In the genomic region with DNA sequence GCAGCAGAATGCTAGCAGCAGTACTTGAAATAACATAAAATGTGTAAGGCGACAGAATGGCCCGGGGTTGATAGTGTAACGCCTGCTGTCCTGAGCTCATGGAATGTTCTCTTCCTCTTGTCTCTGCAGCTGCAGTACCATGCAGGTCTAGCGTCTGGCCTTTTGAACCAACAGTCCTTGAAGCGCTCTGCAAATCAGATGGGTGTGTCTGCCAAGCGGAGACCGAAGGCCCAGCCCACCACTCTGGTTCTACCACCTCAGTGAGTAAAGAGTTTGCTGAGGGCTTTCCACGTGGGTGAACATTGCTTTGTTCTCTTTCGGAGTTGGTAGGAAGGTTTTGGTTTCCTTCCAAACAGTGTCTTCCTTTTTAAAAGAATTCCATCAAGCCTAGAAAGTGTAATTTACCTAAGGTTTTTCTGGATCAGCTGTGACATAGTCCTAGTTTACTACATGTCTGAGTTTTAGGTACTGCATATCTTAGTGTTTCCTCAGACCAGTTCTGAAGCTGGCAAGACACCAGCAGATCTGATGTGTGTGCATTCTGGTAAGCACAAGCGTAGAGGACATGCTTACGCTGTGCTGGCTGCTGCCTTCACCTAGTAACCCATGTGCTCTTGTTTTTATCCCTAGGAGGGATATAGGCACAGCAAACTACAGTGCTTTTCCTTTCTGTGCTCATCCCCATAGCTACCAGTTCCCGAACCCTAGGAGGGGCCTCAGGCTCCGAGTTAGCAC, we compare ENCODE assay signal across 13 mouse cellular contexts.
DNase-seq lines count a peak whose midpoint lies in the region; ATAC-seq and TF ChIP-seq lines count a peak whose summit lies in the region.
"Had no signal": no experiment of that assay in that cellular context is flagged by ENCODE, and none has a peak within 500 bp of the region (broad histone marks: within the 10 kb centered on the region; RNA-seq: fewer than 3 reads in every experiment).

No protein-coding gene starts in this region.

- peak; percentile 27; the same call in 1 of the 2 replicates for ATAC-seq in heart, postnatal 0 days (ENCODE audit: insufficient read depth, low read depth)
- no peak for ATAC-seq in heart, embryonic 11.5 days (replicated peaks; ENCODE audit: insufficient number of reproducible peaks, low FRiP score, low TSS enrichment)

- no peaks in the 10 kb centered on the region for H3K9me3 ChIP-seq in heart, postnatal 0 days (replicated peaks; ENCODE audit: control insufficient read depth, low read length)
- no peaks in the 10 kb centered on the region for H3K9me3 ChIP-seq in heart, embryonic 11.5 days (replicated peaks; ENCODE audit: control insufficient read depth, low read length)
- H3K9me3 ChIP-seq: heart, embryonic 12.5 days; liver, embryonic 13.5 days had no signal

- H3K27ac ChIP-seq in heart, postnatal 0 days (ENCODE audit: low read depth) = peak overlapping the region; percentile 6; the same call in 1 of the 2 replicates
- no peak overlapping the region for H3K27ac ChIP-seq in heart, embryonic 11.5 days (ENCODE audit: low read depth, low read length)
- H3K27ac ChIP-seq: liver, embryonic 13.5 days had no signal

- no peak overlapping the region for H3K9ac ChIP-seq in heart, postnatal 0 days (replicated peaks; ENCODE audit: low read depth, low read length)
- H3K9ac ChIP-seq in heart, embryonic 11.5 days (ENCODE audit: low read depth, low read length) = no peak overlapping the region
- H3K9ac ChIP-seq: heart, embryonic 12.5 days; liver, embryonic 13.5 days had no signal

- TF ChIP-seq EP300 in heart, postnatal 0 days (IDR thresholded peaks at IDR 0.05; ENCODE audit: low read depth) = no peak

- H3K27me3 ChIP-seq in heart, postnatal 0 days (ENCODE audit: control insufficient read depth, insufficient read depth, low read length) = no peaks in the 10 kb centered on the region
- no peaks in the 10 kb centered on the region for H3K27me3 ChIP-seq in heart, embryonic 11.5 days (ENCODE audit: control insufficient read depth, insufficient read depth, low read length)
- H3K27me3 ChIP-seq: heart, embryonic 12.5 days; liver, embryonic 13.5 days had no signal

- peaks cover 24% of the 10 kb centered on the region for H3K4me1 ChIP-seq in heart, postnatal 0 days (ENCODE audit: control insufficient read depth, insufficient read depth)
- peaks cover 14% of the 10 kb centered on the region for H3K4me1 ChIP-seq in heart, embryonic 11.5 days (ENCODE audit: control insufficient read depth, insufficient read depth, low read length)

- TF ChIP-seq CTCF in heart, postnatal 0 days (IDR thresholded peaks at IDR 0.05; ENCODE audit: low read depth) = no peak
- no peak for TF ChIP-seq CTCF in brain, embryonic 14.5 days (IDR thresholded peaks at IDR 0.05; ENCODE audit: borderline replicate concordance, extremely low read depth, insufficient read depth, insufficient read length)

- no peak overlapping the region for H3K4me3 ChIP-seq in heart, postnatal 0 days (ENCODE audit: low read depth, low read length)
- no peak overlapping the region for H3K4me3 ChIP-seq in heart, embryonic 11.5 days (ENCODE audit: low read depth, low read length)
- H3K4me3 ChIP-seq: heart, embryonic 12.5 days; liver, embryonic 13.5 days had no signal

- H3K4me2 ChIP-seq in heart, postnatal 0 days (ENCODE audit: low read depth, low read length) = no peak overlapping the region
- no peak overlapping the region for H3K4me2 ChIP-seq in heart, embryonic 11.5 days
- H3K4me2 ChIP-seq: heart, embryonic 12.5 days; liver, embryonic 13.5 days had no signal

- DNase-seq in adrenal gland, adult 2 months = peak; percentile 16
- DNase-seq in adrenal gland, postnatal 4 days (ENCODE audit: low spot score in 2 of 2) = no peak
- peak; percentile 39 for DNase-seq in heart, postnatal 0 days (ENCODE audit: low spot score)
- DNase-seq in brain, embryonic 14.5 days (ENCODE audit: low read depth) = peak; percentile 47
- peak; percentile 57 for DNase-seq in lung, postnatal 36 days
- no peak for DNase-seq in gastrocnemius, postnatal 25 days
- DNase-seq in ovary, postnatal 10 days (ENCODE audit: low spot score) = no peak
- DNase-seq: adrenal gland, postnatal 25 days; cerebellum, adult 11 months; liver, embryonic 13.5 days; thymus, adult 2 months had no signal

- no peaks in the 10 kb centered on the region for H3K36me3 ChIP-seq in heart, postnatal 0 days (replicated peaks; ENCODE audit: control insufficient read depth, insufficient read depth, low read length)
- no peaks in the 10 kb centered on the region for H3K36me3 ChIP-seq in heart, embryonic 11.5 days (ENCODE audit: control insufficient read depth, insufficient read depth, low read length)
- H3K36me3 ChIP-seq: heart, embryonic 12.5 days; liver, embryonic 13.5 days had no signal

- 34% methylated on average over 13 of the region's 13 CpGs for WGBS in heart, postnatal 0 days
- WGBS in heart, embryonic 11.5 days (ENCODE audit: insufficient replicate concordance) = 53% methylated on average over 13 of the region's 13 CpGs

- TF ChIP-seq POLR2A in brain, embryonic 14.5 days (IDR thresholded peaks at IDR 0.05; ENCODE audit: borderline replicate concordance, extremely low read depth, insufficient read depth, insufficient read length, poor library complexity, severe bottlenecking) = no peak

Comparison
In these comparisons a context has a peak if more than half of its experiments do, and no peak if none do; other contexts are left out.
1. DNase-seq: peak in adrenal gland, adult 2 months (single experiment), heart, postnatal 0 days (single experiment), brain, embryonic 14.5 days (single experiment) and lung, postnatal 36 days (single experiment); none in adrenal gland, postnatal 4 days (0 of 2), gastrocnemius, postnatal 25 days (single experiment) and ovary, postnatal 10 days (single experiment).